Mouse (Mus musculus) limb, embryonic 14.5 days (tissue): ENCODE results near the gene Mbd3. TPM values are rescaled to one million over a fixed set of nuclear protein-coding genes. Genes with fewer than 3 reads are reported as not detected.

Source experiments
- ATAC-seq: fragments of 200-750 bp; cut with Nextera tagmentation; 2 replicates; pipeline ENCODE4 v1.8.0; 2017; ENCODE audit warnings: low read depth, moderate number of reproducible peaks, moderate TSS enrichment; ENCODE audit not compliant: low FRiP score
- DNase-seq: peaks from one replicate; pipeline ENCODE4 v3.0.0-alpha.2; 2015; ENCODE audit warnings: low spot score
- H3K27ac ChIP-seq: fragments of 300-500 bp; sonication (generic); replicated peaks from 2 replicates; pipeline ENCODE4 v1.5.1; 2014; ENCODE audit warnings: low read depth, mild to moderate bottlenecking, low read length, moderate library complexity, mixed read lengths
- H3K27me3 ChIP-seq: fragments of 300-500 bp; sonication (generic); 2 replicates; pipeline ENCODE4 v1.6.1; 2014; ENCODE audit warnings: low read length, mixed read lengths; ENCODE audit not compliant: control insufficient read depth, insufficient read depth
- H3K36me3 ChIP-seq: fragments of 300-500 bp; sonication (generic); 2 replicates; pipeline ENCODE4 v1.6.1; 2014; ENCODE audit warnings: mild to moderate bottlenecking, low read length, moderate library complexity, mixed read lengths; ENCODE audit not compliant: control insufficient read depth, insufficient read depth
- H3K4me1 ChIP-seq: fragments of 300-500 bp; sonication (generic); 2 replicates; pipeline ENCODE4 v1.6.1; 2014; ENCODE audit warnings: antibody characterized with exemption, low read length, mixed read lengths; ENCODE audit not compliant: control insufficient read depth, insufficient read depth
- H3K4me2 ChIP-seq: fragments of 300-500 bp; sonication (generic); replicated peaks from 2 replicates; pipeline ENCODE4 v1.6.1; 2014; ENCODE audit warnings: low read depth, mild to moderate bottlenecking, low read length, moderate library complexity; ENCODE audit not compliant: severe bottlenecking
- H3K4me3 ChIP-seq: fragments of 300-500 bp; sonication (generic); replicated peaks from 2 replicates; pipeline ENCODE4 v1.5.1; 2014; ENCODE audit warnings: low read length
- H3K9ac ChIP-seq: fragments of 300-500 bp; sonication (generic); 2 replicates; pipeline ENCODE4 v1.6.1; 2014; ENCODE audit warnings: mild to moderate bottlenecking, low read depth, low read length, moderate library complexity; ENCODE audit not compliant: severe bottlenecking
- H3K9me3 ChIP-seq: fragments of 300-500 bp; sonication (generic); 2 replicates; pipeline ENCODE4 v1.6.1; 2016; ENCODE audit warnings: low read length; ENCODE audit not compliant: control insufficient read depth
- POLR2A ChIP-seq: fragments of 200-500 bp; IDR thresholded peaks from 2 replicates; pipeline ENCODE4 v1.8.0; 2012; ENCODE audit warnings: inconsistent platforms, mild to moderate bottlenecking, moderate library complexity, borderline replicate concordance; ENCODE audit not compliant: insufficient read depth, insufficient read length; ENCODE audit errors: extremely low read depth
- WGBS: fragments of 180-500 bp; shearing (Covaris S2); extraction: QIAGEN DNeasy Blood & Tissue Kit; methylation state at CpG from one replicate; pipeline ENCODE4 v1.1.7; 2014; 5-methylcytosine and 5-hydroxymethylcytosine counted together
- polyA plus RNA-seq, 2 experiments: library from polyadenylated mRNA; depleted of rRNA in 1 of 2; stranded (reverse) in 1 of 2; unstranded in 1 of 2; fragments of >200 nt; fragmentation: Nextera tagmentation in 1 of 2; extraction: Ambion mirVana in 1 of 2; gene quantifications; 2 replicates each; pipeline versions ENCODE4 v1.2.1 to v1.2.3; 2012 to 2014

The Mbd3 gene
- polyA plus RNA-seq, 2 experiments = 196 to 267 TPM

- DNase-seq = peak; percentile 31
- Histone ChIP-seq H3K4me3 (no peak overlapping the region), H3K4me2 (no peak overlapping the region), H3K27ac (no peak overlapping the region; the same call in 1 of the 2 replicates), H3K27me3 (no peaks in the 10 kb centered on the region), H3K4me1 (no peaks in the 10 kb centered on the region), H3K36me3 (peaks cover 99% of the 10 kb centered on the region), H3K9ac (no peak overlapping the region), H3K9me3 (no peaks in the 10 kb centered on the region)
- 62% methylated on average over 3 of the region's 3 CpGs for WGBS
- TF ChIP-seq POLR2A = no peak
- no peak for ATAC-seq
Measured at GRCm38 (mm10) chr10:80418311-80418710, 19.0 kb upstream of the Mbd3 start.

DNA sequence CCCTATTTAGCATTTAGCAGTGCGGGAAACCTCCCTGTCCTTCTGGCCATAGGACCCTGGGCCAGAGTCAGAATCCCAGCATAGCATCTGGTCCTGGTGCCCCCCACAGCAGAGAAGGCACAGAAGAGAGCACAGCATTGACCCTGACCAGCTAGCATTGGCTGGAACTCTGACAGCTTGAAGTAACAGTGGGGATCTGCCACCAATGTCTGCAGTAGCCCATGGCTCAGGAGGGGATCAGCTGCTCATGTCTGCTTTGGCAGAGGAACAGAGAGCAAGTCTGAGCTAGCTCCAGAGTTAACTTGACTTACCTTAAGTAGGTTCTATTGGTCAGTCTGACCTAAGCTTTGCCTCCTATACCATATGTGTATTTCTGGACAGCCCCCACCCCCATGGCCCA, 18.5 kb upstream of the Mbd3 start:
- DNase-seq = no peak
- Histone ChIP-seq H3K27me3 (no peaks in the 10 kb centered on the region), H3K9me3 (no peaks in the 10 kb centered on the region), H3K4me3 (no peak overlapping the region), H3K36me3 (peaks cover 99% of the 10 kb centered on the region), H3K9ac (no peak overlapping the region), H3K27ac (no peak overlapping the region), H3K4me1 (no peaks in the 10 kb centered on the region), H3K4me2 (no peak overlapping the region)
- ATAC-seq = no peak
- no peak for TF ChIP-seq POLR2A
- 100% methylated on average over 1 of the region's 1 CpGs for WGBS

DNA sequence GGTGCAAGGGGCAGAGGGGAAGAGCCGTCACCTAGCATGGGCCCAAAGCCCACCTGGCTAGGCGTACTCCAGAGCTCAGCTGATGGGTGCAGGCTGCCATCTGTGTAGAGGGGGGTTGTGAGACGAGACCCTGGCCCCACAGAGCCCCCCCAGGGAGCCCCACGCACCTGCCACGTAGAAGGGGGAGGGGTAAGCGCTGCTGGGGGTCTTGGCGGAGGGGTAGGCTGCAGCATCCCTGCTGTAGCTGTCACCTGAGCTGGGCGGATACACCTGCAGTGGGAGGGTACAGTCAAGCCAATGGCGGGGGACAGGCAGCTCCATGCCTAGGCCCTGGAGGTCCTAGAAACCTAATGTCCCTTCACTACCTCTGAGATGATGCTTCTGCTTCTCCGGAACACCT, 18.0 kb upstream of the Mbd3 start:
- Histone ChIP-seq H3K9me3 (no peaks in the 10 kb centered on the region), H3K4me2 (no peak overlapping the region), H3K4me3 (no peak overlapping the region), H3K27me3 (no peaks in the 10 kb centered on the region), H3K4me1 (no peaks in the 10 kb centered on the region), H3K27ac (no peak overlapping the region), H3K36me3 (peaks cover 99% of the 10 kb centered on the region), H3K9ac (no peak overlapping the region)
- TF ChIP-seq POLR2A = no peak
- no peak for ATAC-seq
- WGBS = 83% methylated on average over 9 of the region's 10 CpGs
- DNase-seq = no peak

GRCm38 (mm10) chr10:80415566-80415965, 16.2 kb upstream of the Mbd3 start:
- ATAC-seq = no peak
- H3K4me3 ChIP-seq = no peak overlapping the region
- no peak for TF ChIP-seq POLR2A
- H3K27ac ChIP-seq = no peak overlapping the region
- H3K9me3 ChIP-seq = no peaks in the 10 kb centered on the region
- no peaks in the 10 kb centered on the region for H3K4me1 ChIP-seq
- no peak overlapping the region for H3K9ac ChIP-seq
- WGBS = 93% methylated on average over 7 of the region's 7 CpGs
- no peak overlapping the region for H3K4me2 ChIP-seq
- no peak for DNase-seq
- H3K36me3 ChIP-seq = peaks cover 99% of the 10 kb centered on the region
- no peaks in the 10 kb centered on the region for H3K27me3 ChIP-seq

GRCm38 (mm10) chr10:80412656-80413541, 13.5 kb upstream of the Mbd3 start:
- whole genome bisulfite sequencing = 86% methylated on average over 44 of the region's 44 CpGs
- ATAC-seq = no peak
- no peak for TF ChIP-seq POLR2A

More at GRCm38 (mm10) chr10:80412656-80413541, 13.5 kb upstream of the Mbd3 start:
- Histone ChIP-seq H3K9ac (no peak overlapping the region), H3K9me3 (no peaks in the 10 kb centered on the region), H3K27ac (no peak overlapping the region), H3K4me2 (no peak overlapping the region), H3K36me3 (peaks cover 90% of the 10 kb centered on the region), H3K4me1 (no peaks in the 10 kb centered on the region), H3K4me3 (no peak overlapping the region), H3K27me3 (no peaks in the 10 kb centered on the region)
- no peak for DNase-seq
